Comparison of ENCODE assay signal across 14 mouse cellular contexts in the genomic region with DNA sequence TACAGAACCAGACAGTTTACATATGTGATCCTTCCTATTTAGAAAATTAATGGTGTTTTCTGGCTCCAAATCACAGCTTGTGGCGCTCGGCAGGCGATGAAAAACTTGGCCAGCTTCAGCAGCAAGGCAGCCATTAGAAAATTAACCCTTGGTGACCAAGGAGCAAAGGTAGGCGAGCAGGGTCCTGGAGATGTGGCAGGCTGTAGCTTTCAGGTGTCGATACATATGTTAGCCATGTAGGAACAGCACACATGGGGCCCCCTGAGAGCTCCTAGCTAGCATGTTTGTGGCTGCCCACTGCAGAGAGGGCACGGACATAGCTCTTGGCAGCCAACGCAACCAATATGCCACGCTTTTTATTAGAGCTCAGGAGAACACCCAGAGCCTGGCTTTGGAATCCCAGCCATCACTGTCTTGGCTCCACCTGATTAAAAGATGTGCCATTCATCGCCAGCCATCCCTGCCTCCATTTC.
DNase-seq lines count a peak whose midpoint lies in the region; ATAC-seq and TF ChIP-seq lines count a peak whose summit lies in the region.
"Had no signal": no experiment of that assay in that cellular context is flagged by ENCODE, and none has a peak within 500 bp of the region (broad histone marks: within the 10 kb centered on the region; RNA-seq: fewer than 3 reads in every experiment).

No protein-coding gene starts in this region.

- no peak overlapping the region for H3K9ac ChIP-seq in forebrain, postnatal 0 days
- H3K9ac ChIP-seq in neural tube, embryonic 13.5 days = no peak overlapping the region
- H3K9ac ChIP-seq: kidney, embryonic 15.5 days had no signal

- no peak overlapping the region for H3K27ac ChIP-seq in forebrain, postnatal 0 days (ENCODE audit: low read depth, low read length)
- H3K27ac ChIP-seq in neural tube, embryonic 13.5 days (replicated peaks) = peak overlapping the region; percentile 35
- H3K27ac ChIP-seq: kidney, embryonic 15.5 days had no signal

- H3K36me3 ChIP-seq in forebrain, postnatal 0 days (ENCODE audit: insufficient read depth) = no peaks in the 10 kb centered on the region
- no peaks in the 10 kb centered on the region for H3K36me3 ChIP-seq in neural tube, embryonic 13.5 days
- H3K36me3 ChIP-seq: kidney, embryonic 15.5 days had no signal

- DNase-seq in layer of hippocampus, postnatal 36 days = peak; percentile 4 to 5
- DNase-seq in layer of hippocampus, adult 9-10 months (ENCODE audit: low spot score) = no peak
- peak; percentile 76 for DNase-seq in cerebellum, adult 8-10 months
- DNase-seq in forebrain, postnatal 0 days = no peak
- no peak for DNase-seq in left cerebral cortex, adult 8-10 months (ENCODE audit: low spot score in 2 of 2)
- DNase-seq: adrenal gland, postnatal 14 days; embryo, embryonic 11 days; right cerebral cortex, adult 18-20 months; thymus, postnatal 14 days had no signal

- 37% methylated on average over 9 of the region's 9 CpGs for WGBS in forebrain, postnatal 0 days
- 47% methylated on average over 9 of the region's 9 CpGs for WGBS in neural tube, embryonic 13.5 days

- H3K4me2 ChIP-seq in forebrain, postnatal 0 days (ENCODE audit: low read depth) = 0 out of 2 replicates have a peak overlapping the region, but pooled peaks have one; percentile 2
- H3K4me2 ChIP-seq in neural tube, embryonic 13.5 days = peak overlapping the region; percentile 23
- H3K4me2 ChIP-seq: kidney, embryonic 15.5 days had no signal

- no peaks in the 10 kb centered on the region; the same call in 1 of the 2 replicates for H3K4me1 ChIP-seq in forebrain, postnatal 0 days (ENCODE audit: insufficient read depth)
- peaks cover 44% of the 10 kb centered on the region for H3K4me1 ChIP-seq in neural tube, embryonic 13.5 days (replicated peaks)
- H3K4me1 ChIP-seq: kidney, embryonic 15.5 days had no signal

- ATAC-seq in forebrain, postnatal 0 days = peak; percentile 36
- ATAC-seq in neural tube, embryonic 13.5 days (ENCODE audit: low read depth) = 0 out of 2 replicates have a peak, but pooled peaks have one; percentile 32
- no peak for ATAC-seq in activated CD4-positive, CD25-positive, alpha-beta regulatory T cell, adult 4 months
- ATAC-seq: lung, postnatal 0 days had no signal

- no peak for TF ChIP-seq CTCF in forebrain, postnatal 0 days (IDR thresholded peaks at IDR 0.05; ENCODE audit: low read depth)

- H3K27me3 ChIP-seq in forebrain, postnatal 0 days (ENCODE audit: insufficient read depth, low read length) = no peaks in the 10 kb centered on the region
- no peaks in the 10 kb centered on the region for H3K27me3 ChIP-seq in neural tube, embryonic 13.5 days

- H3K4me3 ChIP-seq in forebrain, postnatal 0 days (ENCODE audit: low read depth, low read length) = no peak overlapping the region
- no peak overlapping the region for H3K4me3 ChIP-seq in neural tube, embryonic 13.5 days
- H3K4me3 ChIP-seq: kidney, embryonic 15.5 days; myocyte had no signal

- H3K9me3 ChIP-seq in forebrain, postnatal 0 days (ENCODE audit: low read length) = no peaks in the 10 kb centered on the region
- no peaks in the 10 kb centered on the region for H3K9me3 ChIP-seq in neural tube, embryonic 13.5 days
- H3K9me3 ChIP-seq: kidney, embryonic 15.5 days had no signal

Comparison
In these comparisons a context has a peak if more than half of its experiments do, and no peak if none do; other contexts are left out.
1. DNase-seq: peak in layer of hippocampus, postnatal 36 days (2 of 2) and cerebellum, adult 8-10 months (single experiment); none in layer of hippocampus, adult 9-10 months (single experiment), forebrain, postnatal 0 days (single experiment) and left cerebral cortex, adult 8-10 months (0 of 2).